Mouse (Mus musculus) liver, embryonic 14.5 days (tissue): ENCODE results near the gene Cldn1. TPM values are rescaled to one million over a fixed set of nuclear protein-coding genes. Genes with fewer than 3 reads are reported as not detected.

Experiments used
- ATAC-seq: fragments of 200-750 bp; cut with Nextera tagmentation; 2 replicates; pipeline ENCODE4 v1.8.0; 2017; ENCODE audit warnings: moderate number of reproducible peaks, mild to moderate bottlenecking, moderate library complexity; ENCODE audit not compliant: insufficient read depth
- DNase-seq, 3 experiments: peaks; one replicate each; pipeline ENCODE4 v3.0.0-alpha.2; 2012 to 2013; ENCODE audit warnings: low read depth in 3 of 3, low spot score in 3 of 3
- H3K27ac ChIP-seq: fragments of 300-500 bp; sonication (generic); 2 replicates; pipeline ENCODE4 v1.5.1; 2014; ENCODE audit warnings: moderate library complexity, mild to moderate bottlenecking, control low read depth, inconsistent platforms
- H3K27me3 ChIP-seq: fragments of 300-500 bp; sonication (generic); 2 replicates; pipeline ENCODE4 v1.6.1; 2014; ENCODE audit warnings: mild to moderate bottlenecking, low read length, moderate library complexity; ENCODE audit not compliant: control insufficient read depth, insufficient read depth
- H3K36me3 ChIP-seq: fragments of 300-500 bp; sonication (generic); replicated peaks from 2 replicates; pipeline ENCODE4 v1.6.1; 2014; ENCODE audit warnings: low read depth; ENCODE audit not compliant: control insufficient read depth, insufficient read depth
- H3K4me1 ChIP-seq, 2 experiments: fragments of 200-500 bp in 1 of 2; fragments of 300-500 bp in 1 of 2; sonication (generic) in 1 of 2; replicated peaks; 2 replicates each; pipeline ENCODE4 v1.6.1; 2012 to 2014; ENCODE audit warnings: antibody characterized with exemption in 1 of 2, inconsistent platforms in 1 of 2, low read length in 1 of 2; ENCODE audit not compliant: control insufficient read depth in 2 of 2, insufficient read depth in 2 of 2
- H3K4me2 ChIP-seq: fragments of 300-500 bp; sonication (generic); 2 replicates; pipeline ENCODE4 v1.6.1; 2014; ENCODE audit warnings: low read depth, mild to moderate bottlenecking, control low read depth, moderate library complexity
- H3K4me3 ChIP-seq, 2 experiments: fragments of 200-500 bp in 1 of 2; fragments of 300-500 bp in 1 of 2; sonication (generic) in 1 of 2; 2 replicates each; pipeline ENCODE4 v1.5.1; 2012 to 2014; ENCODE audit warnings: low read depth in 2 of 2, low read length in 2 of 2, mild to moderate bottlenecking in 2 of 2, control low read depth in 1 of 2, inconsistent platforms in 1 of 2, moderate library complexity in 1 of 2; ENCODE audit not compliant: insufficient read depth in 1 of 2
- H3K9ac ChIP-seq: fragments of 300-500 bp; sonication (generic); replicated peaks from 2 replicates; pipeline ENCODE4 v1.6.1; 2014; ENCODE audit warnings: mild to moderate bottlenecking, control low read depth, moderate library complexity
- H3K9me3 ChIP-seq: fragments of 300-500 bp; sonication (generic); 2 replicates; pipeline ENCODE4 v1.6.1; 2016; ENCODE audit warnings: low read length, mixed read lengths; ENCODE audit not compliant: control insufficient read depth
- CTCF ChIP-seq: IDR thresholded peaks from 2 replicates; pipeline ENCODE4 v1.5.1; 2016; ENCODE audit warnings: antibody characterized with exemption, low read depth, control low read depth
- EP300 ChIP-seq: IDR thresholded peaks from 2 replicates; pipeline ENCODE4 v1.6.1; 2016; ENCODE audit warnings: antibody characterized with exemption, low read depth
- WGBS: fragments of 180-500 bp; shearing (Covaris S2); extraction: QIAGEN DNeasy Blood & Tissue Kit; methylation state at CpG from one replicate; pipeline ENCODE4 v1.1.7; 2014; ENCODE audit not compliant: insufficient replicate concordance; 5-methylcytosine and 5-hydroxymethylcytosine counted together
- polyA plus RNA-seq, 2 experiments: library from polyadenylated mRNA; depleted of rRNA in 1 of 2; stranded (reverse) in 1 of 2; unstranded in 1 of 2; fragments of >200 nt; fragmentation: Nextera tagmentation in 1 of 2; extraction: Ambion mirVana in 1 of 2; gene quantifications; 2 replicates each; pipeline versions ENCODE4 v1.2.1 to v1.2.3; 2012 to 2014

Gene Cldn1
- polyA plus RNA-seq, 2 experiments = 17.5 to 32.6 TPM

DNA sequence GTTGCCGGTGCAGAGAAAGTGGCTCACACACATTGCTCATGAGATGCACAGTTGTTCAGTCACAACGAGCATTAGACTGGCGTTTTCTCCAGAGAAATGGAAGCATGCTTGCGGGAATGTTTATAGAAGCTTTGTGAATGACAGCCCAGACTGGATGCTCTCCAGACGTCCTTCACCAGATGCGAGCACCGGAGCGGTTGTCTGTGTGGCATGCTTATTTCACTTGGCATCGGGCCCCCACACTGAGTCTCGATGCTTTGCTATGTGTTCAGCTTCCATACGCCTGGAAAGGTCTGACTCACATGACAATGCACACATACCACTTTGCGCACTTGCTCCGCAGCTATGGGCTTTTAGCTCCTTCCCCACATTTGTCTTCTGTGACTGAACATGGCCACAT is 56.8 kb downstream of the Cldn1 start:
- Histone ChIP-seq H3K9ac (no peak overlapping the region), H3K27ac (no peak overlapping the region), H3K4me1 (no peaks in the 10 kb centered on the region), H3K36me3 (no peaks in the 10 kb centered on the region), H3K4me2 (no peak overlapping the region), H3K9me3 (no peaks in the 10 kb centered on the region), H3K4me3 (no peak overlapping the region), H3K27me3 (no peaks in the 10 kb centered on the region)
- WGBS = 73% methylated on average over 13 of the region's 13 CpGs
- ATAC-seq (no peak), DNase-seq (no peak)
- TF ChIP-seq EP300 (no peak), CTCF (no peak)

- no peak for TF ChIP-seq CTCF
- no peak for TF ChIP-seq EP300
- WGBS = 68% methylated on average over 2 of the region's 2 CpGs
- Histone ChIP-seq H3K27me3 (no peaks in the 10 kb centered on the region), H3K9ac (no peak overlapping the region), H3K4me3 (no peak overlapping the region), H3K4me2 (no peak overlapping the region), H3K36me3 (no peaks in the 10 kb centered on the region), H3K4me1 (no peaks in the 10 kb centered on the region), H3K27ac (no peak overlapping the region), H3K9me3 (no peaks in the 10 kb centered on the region)
- ATAC-seq (no peak), DNase-seq (no peak)
These were observed 62.2 kb downstream of the Cldn1 start for GRCm38 (mm10) chr16:26309402-26309801.

Other genes with a start within 250 kb of the Cldn1 start
- gene Cldn16, start 91.3 kb upstream of the Cldn1 start, polyA plus RNA-seq (2012; rRNA removed) = not detected in 2 replicates
- gene Cldn16, start 91.3 kb upstream of the Cldn1 start, polyA plus RNA-seq (2014; fragmentation: Nextera tagmentation; extraction: Ambion mirVana) = not detected in 2 replicates
- gene Tmem207, start 154.9 kb upstream of the Cldn1 start, polyA plus RNA-seq (2012; rRNA removed) = not detected in 2 replicates
- gene Tmem207, start 154.9 kb upstream of the Cldn1 start, polyA plus RNA-seq (2014; fragmentation: Nextera tagmentation; extraction: Ambion mirVana) = not detected in 2 replicates
- 0.71 and 0.98 TPM in 2 replicates for gene Il1rap, start 209.9 kb upstream of the Cldn1 start, polyA plus RNA-seq (2012; rRNA removed)
- 1.9 and 2.1 TPM in 2 replicates for gene Il1rap, start 209.9 kb upstream of the Cldn1 start, polyA plus RNA-seq (2014; fragmentation: Nextera tagmentation; extraction: Ambion mirVana)